Mouse (Mus musculus) gastrocnemius, postnatal 14 days (tissue): ENCODE results near the gene Spn. TPM values are rescaled to one million over a fixed set of nuclear protein-coding genes. Genes with fewer than 3 reads are reported as not detected.
"Not testable (repeated sequence)": the region's sequence is repeated elsewhere in the genome, so short reads cannot be mapped to it uniquely, and the experiment has no call there.

Experiments
- DNase-seq: peaks from one replicate; pipeline ENCODE4 v3.0.0; 2021; ENCODE audit warnings: mixed read lengths
- intact Hi-C: fragments of 180-260 bp; cut with DNase I; formaldehyde crosslinking; loops from one replicate; pipeline ENCODE4 v1.15.1; 2025; ENCODE audit warnings: low total_unique reads
- total RNA-seq, 2 experiments: library from RNA; stranded (reverse); gene quantifications; 2 replicates each; pipeline ENCODE4 v1.2.3; 2021

Gene Spn
- total RNA-seq, 2 experiments from 2014 or later = 0.24 to 0.27 TPM

- intact Hi-C loops = no loop called here
- DNase-seq = no peak
Measured at GRCm38 (mm10) chr7:127088901-127089845, 48.5 kb downstream of the Spn start.

GRCm38 (mm10) chr7:127088083-127088482 is 49.5 kb downstream of the Spn start:
- intact Hi-C loops = no loop called here
- DNase-seq = no peak

- intact Hi-C loops, DNase-seq: not testable (repeated sequence)
Measured at GRCm38 (mm10) chr7:127087278-127088010, 50.2 kb downstream of the Spn start, which contains the start of gene Zg16. TSS of gene Zg16 (minus strand) at chr7:127087328.

GRCm38 (mm10) chr7:127085751-127086150 is 51.9 kb downstream of the Spn start:
- intact Hi-C loops, DNase-seq: not testable (repeated sequence)

- no peak for DNase-seq
- intact Hi-C loops = no loop called here
Measured at GRCm38 (mm10) chr7:127084794-127085193, 52.8 kb downstream of the Spn start.

- intact Hi-C loops = no loop called here
- no peak for DNase-seq
Measured at GRCm38 (mm10) chr7:127083689-127084088, 53.9 kb downstream of the Spn start.

- intact Hi-C loops = no loop called here
- no peak for DNase-seq
Measured at GRCm38 (mm10) chr7:127082995-127083394, 54.6 kb downstream of the Spn start.

GRCm38 (mm10) chr7:127082271-127082670 is 55.4 kb downstream of the Spn start:
- intact Hi-C loops = no loop called here
- no peak for DNase-seq

Other genes with a start within 250 kb of the Spn start
- gene Tmem219, start 214.9 kb downstream of the Spn start, total RNA-seq = 10 to 100 TPM; 11.9 to 13.1 TPM
- 1 to 10 TPM; 2.5 to 3.2 TPM for gene Kctd13, start 208.9 kb downstream of the Spn start, total RNA-seq
- gene Asphd1, start 188.2 kb downstream of the Spn start, total RNA-seq = not detected
- gene Sez6l2, start 187.3 kb downstream of the Spn start, total RNA-seq = 1 to 10 TPM; 7.3 to 7.5 TPM
- 10 to 100 TPM; 34.9 to 38.5 TPM for gene Cdipt, start 161.9 kb downstream of the Spn start, total RNA-seq
- under 1 TPM; 0.59 to 0.78 TPM for gene Cdiptos, start 161.7 kb downstream of the Spn start, total RNA-seq
- 10 to 100 TPM; 19.5 to 27.1 TPM for gene Mvp, start 123.2 kb downstream of the Spn start, total RNA-seq
- gene Pagr1b, start 121.3 kb downstream of the Spn start, total RNA-seq = under 1 TPM in 1 of 2 experiments, not detected in 1; 0.97 TPM
- 10 to 100 TPM in 1 of 2 experiments, 1 to 10 TPM in 1; 8.6 to 15.3 TPM for gene Pagr1a, start 120.5 kb downstream of the Spn start, total RNA-seq
- gene Gm42742, start 116.7 kb downstream of the Spn start, total RNA-seq = 10 to 100 TPM; 11.1 to 11.6 TPM
- gene Prrt2, start 116.6 kb downstream of the Spn start, total RNA-seq = 1 to 10 TPM; 1.6 TPM
- 10 to 100 TPM; 53.6 to 58.2 TPM for gene Maz, start 110.8 kb downstream of the Spn start, total RNA-seq
- gene Kif22, start 95.4 kb downstream of the Spn start, total RNA-seq = 1 to 10 TPM; 5.1 to 6.0 TPM
- not detected for gene Zg16, start 50.5 kb downstream of the Spn start, total RNA-seq
- under 1 TPM; 0.95 to 0.96 TPM for gene AI467606, start 46.5 kb downstream of the Spn start, total RNA-seq
- 1 to 10 TPM in 1 of 2 experiments, under 1 TPM in 1; 0.97 to 1.4 TPM for gene Qprt, start 15.6 kb downstream of the Spn start, total RNA-seq
- gene Cd2bp2, start 58.2 kb upstream of the Spn start, total RNA-seq = 10 to 100 TPM; 30.0 to 32.0 TPM
- 10 to 100 TPM; 32.1 to 32.9 TPM for gene Tbc1d10b, start 70.6 kb upstream of the Spn start, total RNA-seq
- over 10,000 TPM; 57,620 to 58,231 TPM for gene Mylpf, start 71.1 kb upstream of the Spn start, total RNA-seq
- 1 to 10 TPM; 4.2 to 5.4 TPM for gene Zfp553, start 95.2 kb upstream of the Spn start, total RNA-seq
- 1 to 10 TPM; 4.2 to 5.0 TPM for gene Sept1, start 95.3 kb upstream of the Spn start, total RNA-seq
- 10 to 100 TPM; 18.0 to 21.6 TPM for gene Zfp771, start 106.5 kb upstream of the Spn start, total RNA-seq
- 10 to 100 TPM; 24.7 to 27.0 TPM for gene Dctpp1, start 122.9 kb upstream of the Spn start, total RNA-seq
- gene Sephs2, start 136.2 kb upstream of the Spn start, total RNA-seq = 10 to 100 TPM; 19.3 to 23.1 TPM
- under 1 TPM; 0.42 to 0.62 TPM for gene Itgal, start 158.4 kb upstream of the Spn start, total RNA-seq
- 10 to 100 TPM; 21.4 to 25.7 TPM for gene Zfp768, start 207.8 kb upstream of the Spn start, total RNA-seq
- 1 to 10 TPM; 2.9 to 3.2 TPM for gene Zfp747, start 238.2 kb upstream of the Spn start, total RNA-seq
- 1 to 10 TPM; 1.7 TPM for gene 9130019O22Rik, start 249.3 kb upstream of the Spn start, total RNA-seq